8 mouse cellular contexts compared by ENCODE assay signal in the genomic region with DNA sequence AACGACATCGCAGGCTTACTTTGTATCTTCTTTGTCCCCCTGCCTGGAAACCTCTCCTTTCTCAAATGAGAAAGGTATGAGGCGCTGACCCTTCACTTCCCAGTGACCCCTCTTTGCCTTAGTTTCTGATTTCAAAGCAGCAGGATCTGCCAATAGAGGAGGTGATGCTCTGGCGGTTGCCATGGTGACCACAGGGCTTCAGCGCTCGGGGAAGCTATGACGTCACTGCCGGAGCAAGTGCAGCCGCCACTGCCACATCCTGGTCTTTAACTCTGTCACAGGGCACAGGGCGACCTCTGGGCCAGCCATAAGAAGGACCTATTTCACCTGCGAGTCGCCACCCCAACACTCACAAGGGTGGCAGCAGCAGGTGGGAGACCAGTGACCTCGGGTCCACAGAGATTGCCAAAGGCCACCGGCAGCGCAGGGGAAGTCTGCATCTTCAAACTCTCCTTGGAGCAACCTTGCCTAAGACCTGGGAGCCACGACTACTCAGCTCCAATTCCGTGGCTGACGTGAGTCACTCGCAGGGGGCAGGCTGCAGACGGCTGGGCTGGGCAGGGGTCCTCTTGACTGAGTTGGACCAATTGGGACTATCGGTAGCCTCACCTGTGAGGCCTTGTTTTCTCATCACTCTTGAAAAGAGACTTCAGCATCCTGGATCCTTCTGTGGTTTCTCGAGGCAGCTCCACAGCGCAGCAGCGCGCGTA. TPM values are rescaled to one million over a fixed set of nuclear protein-coding genes. Genes with fewer than 3 reads are reported as not detected.
DNase-seq lines count a peak whose midpoint lies in the region; ATAC-seq and TF ChIP-seq lines count a peak whose summit lies in the region.
"Had no signal": no experiment of that assay in that cellular context is flagged by ENCODE, and none has a peak within 500 bp of the region (broad histone marks: within the 10 kb centered on the region; RNA-seq: fewer than 3 reads in every experiment).

Gm42372 (plus strand) TSS at position 228 of the 710 bp plus-strand sequence.

- H3K4me1 ChIP-seq in ES-E14 (ENCODE audit: control insufficient read depth in 2 of 2, insufficient read depth in 2 of 2, low read length in 2 of 2, poor library complexity in 1 of 2), result peaks cover 2 to 7% of the 10 kb centered on the region in 2 experiments; a peak in 2 of 4 replicates
- H3K4me1 ChIP-seq in forebrain, embryonic 11.5 days (replicated peaks; ENCODE audit: control insufficient read depth, insufficient read depth, low read length), result peaks cover 17% of the 10 kb centered on the region; the same call in 1 of the 2 replicates
- H3K4me1 ChIP-seq in limb, embryonic 11.5 days (ENCODE audit: control insufficient read depth, insufficient read depth, low read length), result peaks cover 28% of the 10 kb centered on the region

- no peaks in the 10 kb centered on the region for H3K9me3 ChIP-seq in ES-E14 (ENCODE audit: control insufficient read depth, insufficient read depth, low read depth, low read length)
- no peaks in the 10 kb centered on the region for H3K9me3 ChIP-seq in forebrain, embryonic 11.5 days (ENCODE audit: control insufficient read depth, low read length)
- no peaks in the 10 kb centered on the region for H3K9me3 ChIP-seq in limb, embryonic 11.5 days (ENCODE audit: control insufficient read depth, low read length)

- peak; percentile 86 for ATAC-seq in forebrain, embryonic 11.5 days (replicated peaks; ENCODE audit: low FRiP score)
- peak; percentile 70; the same call in 1 of the 2 replicates for ATAC-seq in limb, embryonic 11.5 days (ENCODE audit: insufficient number of reproducible peaks, low FRiP score, low TSS enrichment, low read depth)

- H3K4me2 ChIP-seq in forebrain, embryonic 11.5 days (ENCODE audit: low read depth, low read length, severe bottlenecking), result peak within 1 kb of the TSS; percentile 75
- peak within 1 kb of the TSS; percentile 54 for H3K4me2 ChIP-seq in limb, embryonic 11.5 days (ENCODE audit: low read depth, severe bottlenecking)

- no peak within 1 kb of the TSS for H3K27ac ChIP-seq in ES-E14 (ENCODE audit: insufficient read depth, low read depth, low read length, poor library complexity, severe bottlenecking)
- peak within 1 kb of the TSS; percentile 57; the same call in 1 of the 2 replicates for H3K27ac ChIP-seq in forebrain, embryonic 11.5 days (ENCODE audit: low read depth, low read length)
- H3K27ac ChIP-seq in limb, embryonic 11.5 days (replicated peaks; ENCODE audit: low read depth, low read length), result peak within 1 kb of the TSS; percentile 15; the same call in 1 of the 2 replicates
- H3K27ac ChIP-seq: heart, adult 2 months had no signal

- no peaks in the 10 kb centered on the region for H3K36me3 ChIP-seq in ES-E14 (ENCODE audit: control insufficient read depth, insufficient read depth, low read length, poor library complexity, severe bottlenecking)
- H3K36me3 ChIP-seq in forebrain, embryonic 11.5 days (ENCODE audit: control insufficient read depth, insufficient read depth, low read length), result no peaks in the 10 kb centered on the region
- H3K36me3 ChIP-seq in limb, embryonic 11.5 days (ENCODE audit: control insufficient read depth, insufficient read depth, low read length), result no peaks in the 10 kb centered on the region

- 17% methylated on average over 26 of the region's 26 CpGs for whole genome bisulfite sequencing in forebrain, embryonic 11.5 days
- WGBS in limb, embryonic 11.5 days, result 22% methylated on average over 26 of the region's 26 CpGs

- peak; percentile 57 for DNase-seq in ES-E14 (ENCODE audit: low read depth, low spot score)
- peak; percentile 98 for DNase-seq in brain, adult 2 months (ENCODE audit: low read depth, low spot score)
- peak; percentile 92 for DNase-seq in forebrain, embryonic 11.5 days (ENCODE audit: low spot score)
- peak; percentile 97 for DNase-seq in induced T-regulatory cell, adult 2 months (ENCODE audit: low read depth)
- DNase-seq in limb, embryonic 11.5 days (ENCODE audit: low spot score), result peak; percentile 93
- peak; percentile 80 to 82 for DNase-seq in natural killer cell, adult 2 months (ENCODE audit: low spot score in 2 of 2)
- DNase-seq in thymus, adult 18-20 months, result peak; percentile 82 to 87

- no peaks in the 10 kb centered on the region for H3K27me3 ChIP-seq in forebrain, embryonic 11.5 days (ENCODE audit: control insufficient read depth, insufficient read depth, low read length)
- no peaks in the 10 kb centered on the region for H3K27me3 ChIP-seq in limb, embryonic 11.5 days (ENCODE audit: control insufficient read depth, insufficient read depth, low read length)

- in situ Hi-C loops in ES-E14 (cut with MboI; ENCODE audit: low sequenced_read_pairs in 2 of 2, unreplicated experiment in 2 of 2), result no loop called here

- no peak within 1 kb of the TSS; the same call in 1 of the 2 replicates for H3K9ac ChIP-seq in ES-E14 (ENCODE audit: insufficient read depth, low read depth, low read length, poor library complexity, severe bottlenecking)
- H3K9ac ChIP-seq in forebrain, embryonic 11.5 days (ENCODE audit: low read length), result peak within 1 kb of the TSS; percentile 53
- H3K9ac ChIP-seq in limb, embryonic 11.5 days (ENCODE audit: low read length), result 0 out of 2 replicates have a peak within 1 kb of the TSS, but pooled peaks have one; percentile 17

- peak within 1 kb of the TSS; percentile 42 to 56 for H3K4me3 ChIP-seq in ES-E14 (ENCODE audit: insufficient read depth in 1 of 2, low read depth in 1 of 2, low read length in 2 of 2, poor library complexity in 1 of 2, severe bottlenecking in 1 of 2)
- peak within 1 kb of the TSS; percentile 36 for H3K4me3 ChIP-seq in forebrain, embryonic 11.5 days (ENCODE audit: low read depth, low read length)
- peak within 1 kb of the TSS; percentile 31 for H3K4me3 ChIP-seq in limb, embryonic 11.5 days (ENCODE audit: low read depth, low read length)
- H3K4me3 ChIP-seq: heart, adult 2 months had no signal

TF ChIP-seq in ES-E14, 5 proteins besides CTCF, POLR2A, EP300 and RAD21:
- TF ChIP-seq ZC3H11A (IDR thresholded peaks at IDR 0.05; ENCODE audit: borderline replicate concordance, low read depth, low read length) (no peak), HCFC1 (IDR thresholded peaks at IDR 0.05; ENCODE audit: borderline replicate concordance, insufficient read depth, low read length) (no peak), CHD2 (IDR thresholded peaks at IDR 0.05; ENCODE audit: low read depth, low read length) (no peak), MAFK (IDR thresholded peaks at IDR 0.05; ENCODE audit: insufficient read depth, low read depth, low read length) (no peak), ZNF384 (IDR thresholded peaks at IDR 0.05; ENCODE audit: low read depth, low read length) (no peak)
TF ChIP-seq in ES-E14: peak in this region for 0.

RNA-seq across cellular contexts. Expression of gene Gm42372, which starts in this region (rescaled TPM):
- total RNA-seq in ES-E14 (2012; rRNA removed), result 0.13 and 0.21 TPM in 2 replicates
- 1.4 and 1.8 TPM in 2 replicates for polyA plus RNA-seq in forebrain, embryonic 11.5 days (2014; fragmentation: Nextera tagmentation; extraction: Ambion mirVana)
- 0.65 and 0.78 TPM in 2 replicates for polyA plus RNA-seq in limb, embryonic 11.5 days (2014; fragmentation: Nextera tagmentation; extraction: Ambion mirVana)
- total RNA-seq: heart, adult 2 months had no signal
- polyA plus RNA-seq: heart, adult 2 months had no signal

Comparison
In these comparisons a context has a peak if more than half of its experiments do, and no peak if none do; other contexts are left out.
1. Peak in DNase-seq and H3K4me3 ChIP-seq in ES-E14; RNA of the gene not detected or under 1 TPM.
2. Peak in DNase-seq, ATAC-seq, H3K4me3 ChIP-seq, H3K27ac ChIP-seq, H3K9ac ChIP-seq and H3K4me2 ChIP-seq in limb, embryonic 11.5 days; RNA of the gene not detected or under 1 TPM.